Mouse (Mus musculus) lung, adult 2 months (tissue): ENCODE measurements around the gene Tmem135.

Experiments
- CTCF ChIP-seq: fragments of 200-500 bp; IDR thresholded peaks from 2 replicates; pipeline ENCODE4 v1.5.1; 2011; ENCODE audit warnings: mild to moderate bottlenecking, low read length, control low read depth; ENCODE audit not compliant: insufficient read depth
- POLR2A ChIP-seq: fragments of 200-500 bp; IDR thresholded peaks from 2 replicates; pipeline ENCODE4 v1.6.1; 2011; ENCODE audit warnings: low read depth, mild to moderate bottlenecking, control low read depth, low read length, borderline replicate concordance; ENCODE audit errors: extremely low read depth

DNA sequence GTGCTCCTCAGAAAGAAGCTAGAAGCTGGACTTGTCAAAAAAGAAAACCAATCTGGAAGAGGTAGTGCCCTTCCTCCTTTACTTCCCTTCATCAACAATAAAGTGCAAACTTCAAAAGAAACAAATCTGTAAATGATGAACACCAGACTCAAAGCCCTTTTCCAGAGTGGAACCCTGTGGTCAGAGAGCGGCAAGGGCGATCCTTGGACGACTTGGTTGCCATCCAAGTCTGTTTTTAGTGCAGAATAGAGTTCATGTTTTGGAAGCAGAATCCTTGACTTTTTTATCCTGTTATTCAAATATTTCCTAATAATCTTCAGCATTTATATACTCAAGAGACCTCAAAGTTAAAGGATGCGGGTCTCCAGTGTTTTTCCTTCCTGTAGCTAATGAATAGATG lies 11.6 kb downstream of the Tmem135 start:
- TF ChIP-seq POLR2A (no peak), CTCF (no peak)
